Mouse (Mus musculus): Measurements from ENCODE around the gene Mapk8ip2. TPM values are rescaled to one million over a fixed set of nuclear protein-coding genes. Genes with fewer than 3 reads are reported as not detected.
A peak's percentile ranks its signal among the peaks of the same experiment; 100 is the strongest.

Mapk8ip2 gene
- polyA plus RNA-seq, 1 experiment from 2014 or later: 0.36 TPM

GRCm38 (mm10) chr15:89480584-89480983 is 26.9 kb downstream of the Mapk8ip2 start:
- H3K4me1 ChIP-seq (replicated peaks; ENCODE audit: control insufficient read depth, insufficient read depth, low read length): peaks cover 11% of the 10 kb centered on the region
- H3K4me3 ChIP-seq (ENCODE audit: low read depth, low read length): no peak overlapping the region
- 77% methylated on average over 8 of the region's 8 CpGs for WGBS
- DNase-seq (ENCODE audit: low spot score) (no peak), ATAC-seq (replicated peaks; ENCODE audit: low FRiP score) (no peak)
- no peak overlapping the region for H3K4me2 ChIP-seq
- no peaks in the 10 kb centered on the region for H3K27me3 ChIP-seq (replicated peaks; ENCODE audit: control insufficient read depth, insufficient read depth, low read length)
- no peaks in the 10 kb centered on the region for H3K9me3 ChIP-seq (ENCODE audit: control insufficient read depth, low read length)
- no peak overlapping the region for H3K27ac ChIP-seq (ENCODE audit: low read depth, low read length)
- no peak overlapping the region for H3K9ac ChIP-seq (ENCODE audit: low read depth, low read length)
- no peaks in the 10 kb centered on the region for H3K36me3 ChIP-seq (ENCODE audit: control insufficient read depth, insufficient read depth, low read length)

- no peak for DNase-seq (ENCODE audit: low spot score)
- Histone ChIP-seq H3K27me3 (replicated peaks; ENCODE audit: control insufficient read depth, insufficient read depth, low read length) (no peaks in the 10 kb centered on the region), H3K9ac (ENCODE audit: low read depth, low read length) (no peak overlapping the region), H3K4me1 (replicated peaks; ENCODE audit: control insufficient read depth, insufficient read depth, low read length) (no peaks in the 10 kb centered on the region), H3K4me2 (no peak overlapping the region), H3K36me3 (ENCODE audit: control insufficient read depth, insufficient read depth, low read length) (no peaks in the 10 kb centered on the region), H3K4me3 (ENCODE audit: low read depth, low read length) (no peak overlapping the region), H3K27ac (ENCODE audit: low read depth, low read length) (no peak overlapping the region), H3K9me3 (ENCODE audit: control insufficient read depth, low read length) (no peaks in the 10 kb centered on the region)
- WGBS: 51% methylated on average over 12 of the region's 12 CpGs
- ATAC-seq (replicated peaks; ENCODE audit: low FRiP score): no peak
These were observed 34.5 kb downstream of the Mapk8ip2 start for GRCm38 (mm10) chr15:89488182-89488581.

GRCm38 (mm10) chr15:89488611-89489117 is 35.0 kb downstream of the Mapk8ip2 start:
- no peak overlapping the region for H3K27ac ChIP-seq (ENCODE audit: low read depth, low read length)
- H3K27me3 ChIP-seq (replicated peaks; ENCODE audit: control insufficient read depth, insufficient read depth, low read length): no peaks in the 10 kb centered on the region
- ATAC-seq (replicated peaks; ENCODE audit: low FRiP score): no peak
- H3K4me3 ChIP-seq (ENCODE audit: low read depth, low read length): no peak overlapping the region
- H3K9ac ChIP-seq (ENCODE audit: low read depth, low read length): no peak overlapping the region
- H3K4me1 ChIP-seq (replicated peaks; ENCODE audit: control insufficient read depth, insufficient read depth, low read length): no peaks in the 10 kb centered on the region
- H3K9me3 ChIP-seq (ENCODE audit: control insufficient read depth, low read length): no peaks in the 10 kb centered on the region
- DNase-seq (ENCODE audit: low spot score): no peak
- WGBS: 39% methylated on average over 14 of the region's 14 CpGs
- no peaks in the 10 kb centered on the region for H3K36me3 ChIP-seq (ENCODE audit: control insufficient read depth, insufficient read depth, low read length)
- no peak overlapping the region for H3K4me2 ChIP-seq

- H3K36me3 ChIP-seq (ENCODE audit: control insufficient read depth, insufficient read depth, low read length): no peaks in the 10 kb centered on the region
- H3K27ac ChIP-seq (ENCODE audit: low read depth, low read length): no peak overlapping the region
- no peak overlapping the region for H3K9ac ChIP-seq (ENCODE audit: low read depth, low read length)
- ATAC-seq (replicated peaks; ENCODE audit: low FRiP score) (no peak), DNase-seq (ENCODE audit: low spot score) (no peak)
- H3K4me3 ChIP-seq (ENCODE audit: low read depth, low read length): no peak overlapping the region
- peaks cover 19% of the 10 kb centered on the region for H3K4me1 ChIP-seq (replicated peaks; ENCODE audit: control insufficient read depth, insufficient read depth, low read length)
- H3K4me2 ChIP-seq: no peak overlapping the region
- WGBS: 70% methylated on average over 4 of the region's 4 CpGs
- H3K27me3 ChIP-seq (replicated peaks; ENCODE audit: control insufficient read depth, insufficient read depth, low read length): peaks cover 13% of the 10 kb centered on the region
- H3K9me3 ChIP-seq (ENCODE audit: control insufficient read depth, low read length): no peaks in the 10 kb centered on the region
These were observed 41.3 kb downstream of the Mapk8ip2 start for GRCm38 (mm10) chr15:89494970-89495369.

GRCm38 (mm10) chr15:89496131-89496530 is 42.4 kb downstream of the Mapk8ip2 start:
- Histone ChIP-seq H3K9me3 (ENCODE audit: control insufficient read depth, low read length) (no peaks in the 10 kb centered on the region), H3K4me3 (ENCODE audit: low read depth, low read length) (no peak overlapping the region), H3K36me3 (ENCODE audit: control insufficient read depth, insufficient read depth, low read length) (no peaks in the 10 kb centered on the region), H3K27me3 (replicated peaks; ENCODE audit: control insufficient read depth, insufficient read depth, low read length) (peaks cover 16% of the 10 kb centered on the region), H3K27ac (ENCODE audit: low read depth, low read length) (no peak overlapping the region), H3K4me1 (replicated peaks; ENCODE audit: control insufficient read depth, insufficient read depth, low read length) (peaks cover 26% of the 10 kb centered on the region), H3K4me2 (no peak overlapping the region), H3K9ac (ENCODE audit: low read depth, low read length) (no peak overlapping the region)
- ATAC-seq (replicated peaks; ENCODE audit: low FRiP score): no peak
- WGBS: 76% methylated on average over 4 of the region's 4 CpGs
- no peak for DNase-seq (ENCODE audit: low spot score)

- Histone ChIP-seq H3K4me2 (no peak overlapping the region), H3K36me3 (ENCODE audit: control insufficient read depth, insufficient read depth, low read length) (no peaks in the 10 kb centered on the region), H3K27ac (ENCODE audit: low read depth, low read length) (no peak overlapping the region), H3K9ac (ENCODE audit: low read depth, low read length) (no peak overlapping the region), H3K4me3 (ENCODE audit: low read depth, low read length) (no peak overlapping the region), H3K27me3 (replicated peaks; ENCODE audit: control insufficient read depth, insufficient read depth, low read length) (peaks cover 16% of the 10 kb centered on the region), H3K4me1 (replicated peaks; ENCODE audit: control insufficient read depth, insufficient read depth, low read length) (peaks cover 26% of the 10 kb centered on the region), H3K9me3 (ENCODE audit: control insufficient read depth, low read length) (no peaks in the 10 kb centered on the region)
- DNase-seq (ENCODE audit: low spot score) (no peak), ATAC-seq (replicated peaks; ENCODE audit: low FRiP score) (no peak)
- WGBS: 67% methylated on average over 2 of the region's 2 CpGs
These were observed 43.1 kb downstream of the Mapk8ip2 start for GRCm38 (mm10) chr15:89496841-89497240.

- Histone ChIP-seq H3K4me2 (peak overlapping the region; percentile 93), H3K36me3 (ENCODE audit: control insufficient read depth, insufficient read depth, low read length) (no peaks in the 10 kb centered on the region), H3K27me3 (replicated peaks; ENCODE audit: control insufficient read depth, insufficient read depth, low read length) (peaks cover 16% of the 10 kb centered on the region), H3K4me1 (replicated peaks; ENCODE audit: control insufficient read depth, insufficient read depth, low read length) (peaks cover 26% of the 10 kb centered on the region), H3K4me3 (ENCODE audit: low read depth, low read length) (peak overlapping the region; percentile 77), H3K9ac (ENCODE audit: low read depth, low read length) (peak overlapping the region; percentile 40), H3K27ac (ENCODE audit: low read depth, low read length) (peak overlapping the region; percentile 62; the same call in 1 of the 2 replicates), H3K9me3 (ENCODE audit: control insufficient read depth, low read length) (no peaks in the 10 kb centered on the region)
- DNase-seq (ENCODE audit: low spot score) (peak; percentile 47), ATAC-seq (replicated peaks; ENCODE audit: low FRiP score) (peak; percentile 53)
- WGBS: 13% methylated on average over 4 of the region's 4 CpGs
These were observed 43.8 kb downstream of the Mapk8ip2 start for GRCm38 (mm10) chr15:89497391-89498048.

GRCm38 (mm10) chr15:89498049-89498960 is 44.6 kb downstream of the Mapk8ip2 start:
- ATAC-seq (replicated peaks; ENCODE audit: low FRiP score) (no peak), DNase-seq (ENCODE audit: low spot score) (peak; percentile 53)
- Histone ChIP-seq H3K4me2 (peak overlapping the region; percentile 93), H3K4me3 (ENCODE audit: low read depth, low read length) (peak overlapping the region; percentile 77), H3K27me3 (replicated peaks; ENCODE audit: control insufficient read depth, insufficient read depth, low read length) (peaks cover 16% of the 10 kb centered on the region), H3K9me3 (ENCODE audit: control insufficient read depth, low read length) (no peaks in the 10 kb centered on the region), H3K27ac (ENCODE audit: low read depth, low read length) (peak overlapping the region; percentile 62), H3K4me1 (replicated peaks; ENCODE audit: control insufficient read depth, insufficient read depth, low read length) (peaks cover 26% of the 10 kb centered on the region), H3K9ac (ENCODE audit: low read depth, low read length) (peak overlapping the region; percentile 74), H3K36me3 (ENCODE audit: control insufficient read depth, insufficient read depth, low read length) (no peaks in the 10 kb centered on the region)
- WGBS: 2% methylated on average over 41 of the region's 41 CpGs
